Mouse (Mus musculus) liver, embryonic 15.5 days (tissue): ENCODE results near the gene Car9. TPM values are rescaled to one million over a fixed set of nuclear protein-coding genes. Genes with fewer than 3 reads are reported as not detected.
"Not testable (repeated sequence)": the region's sequence is repeated elsewhere in the genome, so short reads cannot be mapped to it uniquely, and the experiment has no call there.

Source experiments
- ATAC-seq: fragments of 200-750 bp; cut with Nextera tagmentation; 2 replicates; pipeline ENCODE4 v1.8.0; 2017; ENCODE audit warnings: moderate number of reproducible peaks, mild to moderate bottlenecking, moderate library complexity; ENCODE audit not compliant: insufficient read depth
- H3K27ac ChIP-seq: fragments of 300-500 bp; sonication (generic); replicated peaks from 2 replicates; pipeline ENCODE4 v1.5.1; 2015; ENCODE audit warnings: mild to moderate bottlenecking, inconsistent platforms
- H3K27me3 ChIP-seq: fragments of 300-500 bp; sonication (generic); 2 replicates; pipeline ENCODE4 v1.6.1; 2015; ENCODE audit warnings: mild to moderate bottlenecking, inconsistent platforms
- H3K36me3 ChIP-seq: fragments of 300-500 bp; sonication (generic); replicated peaks from 2 replicates; pipeline ENCODE4 v1.6.1; 2015; ENCODE audit warnings: moderate library complexity, mild to moderate bottlenecking, inconsistent platforms
- H3K4me1 ChIP-seq: fragments of 300-500 bp; sonication (generic); replicated peaks from 2 replicates; pipeline ENCODE4 v1.6.1; 2015; ENCODE audit warnings: inconsistent platforms
- H3K4me2 ChIP-seq: fragments of 300-500 bp; sonication (generic); 2 replicates; pipeline ENCODE4 v1.6.1; 2015; ENCODE audit warnings: moderate library complexity, mild to moderate bottlenecking, inconsistent platforms
- H3K4me3 ChIP-seq: fragments of 300-500 bp; sonication (generic); replicated peaks from 2 replicates; pipeline ENCODE4 v1.5.1; 2015; ENCODE audit warnings: mild to moderate bottlenecking, inconsistent platforms
- H3K9ac ChIP-seq: fragments of 300-500 bp; sonication (generic); 2 replicates; pipeline ENCODE4 v1.6.1; 2015; ENCODE audit warnings: moderate library complexity, mild to moderate bottlenecking, inconsistent platforms
- H3K9me3 ChIP-seq: fragments of 300-500 bp; sonication (generic); replicated peaks from 2 replicates; pipeline ENCODE4 v1.6.1; 2016; ENCODE audit warnings: inconsistent platforms
- WGBS: fragments of 180-500 bp; shearing (Covaris S2); methylation state at CpG from one replicate; pipeline ENCODE4 v1.1.7; 2015; ENCODE audit warnings: mixed read lengths; ENCODE audit not compliant: insufficient replicate concordance; 5-methylcytosine and 5-hydroxymethylcytosine counted together
- polyA plus RNA-seq: library from polyadenylated mRNA; unstranded; fragments of >200 nt; fragmentation: Nextera tagmentation; extraction: Ambion mirVana; gene quantifications from 2 replicates; pipeline ENCODE4 v1.2.1, GENCODE M21; 2015

The Car9 gene
- polyA plus RNA-seq, 1 experiment from 2014 or later, result 1.3 TPM

DNA sequence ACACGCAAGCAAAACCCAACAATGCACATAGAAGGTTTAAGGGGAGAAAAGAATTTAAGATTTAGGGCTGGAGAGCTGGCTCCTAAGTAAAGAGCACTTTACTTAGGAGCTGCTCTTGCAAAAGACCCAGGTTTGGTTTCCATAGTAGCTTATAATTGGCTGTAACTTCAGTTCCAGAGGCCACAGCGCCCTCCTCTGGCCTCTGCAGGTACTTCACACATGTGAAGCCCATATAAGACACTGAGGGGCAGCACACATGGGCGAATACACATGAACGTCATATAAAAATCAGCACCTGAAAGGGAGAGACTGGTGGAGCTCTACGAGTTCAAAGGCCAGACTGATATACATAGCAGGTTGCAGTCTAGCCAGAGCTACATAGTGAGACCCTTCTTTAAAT lies 21.1 kb downstream of the Car9 start:
- no peaks in the 10 kb centered on the region for H3K9me3 ChIP-seq
- H3K27ac ChIP-seq, result no peak overlapping the region
- H3K4me2 ChIP-seq, result no peak overlapping the region
- peaks cover 26% of the 10 kb centered on the region for H3K4me1 ChIP-seq
- H3K27me3 ChIP-seq, result peaks cover 44% of the 10 kb centered on the region
- ATAC-seq, result no peak
- H3K9ac ChIP-seq, result no peak overlapping the region
- no peak overlapping the region for H3K4me3 ChIP-seq
- WGBS, result 59% methylated on average over 5 of the region's 5 CpGs
- peaks cover 29% of the 10 kb centered on the region for H3K36me3 ChIP-seq

DNA sequence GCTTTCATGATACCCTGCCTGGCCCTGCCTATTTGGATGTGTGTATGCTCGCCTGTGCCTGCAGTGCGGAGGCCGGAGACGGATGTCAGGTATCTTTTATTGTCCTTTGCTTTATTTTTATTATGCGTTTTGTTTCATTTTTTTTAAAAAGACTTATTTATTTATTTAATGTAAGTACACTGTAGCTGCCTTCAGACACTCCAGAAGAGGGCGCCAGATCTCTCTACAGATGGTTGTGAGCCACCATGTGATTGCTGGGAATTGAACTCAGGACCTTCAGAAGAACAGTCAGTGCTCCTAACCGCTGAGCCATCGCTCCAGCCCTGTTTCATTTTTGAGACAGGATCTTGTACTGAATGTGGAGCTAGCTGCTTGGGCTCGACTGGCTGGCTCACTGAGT lies 21.7 kb downstream of the Car9 start:
- WGBS, result 78% methylated on average over 9 of the region's 9 CpGs

DNA sequence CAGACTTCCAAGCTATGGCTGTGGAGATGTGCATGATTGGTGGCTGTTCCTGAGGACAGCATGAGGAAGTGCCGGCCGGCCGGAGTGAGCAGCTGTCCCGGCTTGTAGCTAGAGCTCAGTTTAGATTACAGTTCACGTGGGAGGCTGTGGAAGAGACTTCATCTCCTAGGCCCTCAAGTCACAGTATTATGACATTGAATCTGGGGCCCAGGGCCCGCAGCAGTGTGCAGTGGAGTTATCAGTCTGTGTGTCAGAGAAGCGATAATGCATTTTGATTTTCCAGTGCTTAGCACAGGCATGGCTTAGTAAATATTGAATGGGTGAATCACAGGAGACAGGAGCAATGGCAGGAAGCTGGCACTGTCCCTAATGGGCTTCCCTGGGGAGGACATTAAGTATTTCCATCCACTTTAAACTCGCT lies 23.3 kb downstream of the Car9 start:
- Histone ChIP-seq H3K4me2 (no peak overlapping the region), H3K27ac (no peak overlapping the region), H3K9ac (no peak overlapping the region), H3K27me3 (peaks cover 22% of the 10 kb centered on the region), H3K4me1 (peaks cover 10% of the 10 kb centered on the region), H3K4me3 (no peak overlapping the region), H3K36me3 (peaks cover 52% of the 10 kb centered on the region), H3K9me3 (no peaks in the 10 kb centered on the region)
- ATAC-seq, result 0 out of 2 replicates have a peak, but pooled peaks have one; percentile 9
- WGBS, result 46% methylated on average over 8 of the region's 8 CpGs

More for the DNA sequence above, 21.7 kb downstream of the Car9 start:
- no peak overlapping the region for H3K4me2 ChIP-seq
- peaks cover 38% of the 10 kb centered on the region for H3K27me3 ChIP-seq
- peaks cover 20% of the 10 kb centered on the region for H3K4me1 ChIP-seq
- no peak overlapping the region for H3K27ac ChIP-seq
- no peak for ATAC-seq
- no peak overlapping the region for H3K4me3 ChIP-seq
- H3K9me3 ChIP-seq, result no peaks in the 10 kb centered on the region
- H3K36me3 ChIP-seq, result peaks cover 36% of the 10 kb centered on the region
- no peak overlapping the region for H3K9ac ChIP-seq

DNA sequence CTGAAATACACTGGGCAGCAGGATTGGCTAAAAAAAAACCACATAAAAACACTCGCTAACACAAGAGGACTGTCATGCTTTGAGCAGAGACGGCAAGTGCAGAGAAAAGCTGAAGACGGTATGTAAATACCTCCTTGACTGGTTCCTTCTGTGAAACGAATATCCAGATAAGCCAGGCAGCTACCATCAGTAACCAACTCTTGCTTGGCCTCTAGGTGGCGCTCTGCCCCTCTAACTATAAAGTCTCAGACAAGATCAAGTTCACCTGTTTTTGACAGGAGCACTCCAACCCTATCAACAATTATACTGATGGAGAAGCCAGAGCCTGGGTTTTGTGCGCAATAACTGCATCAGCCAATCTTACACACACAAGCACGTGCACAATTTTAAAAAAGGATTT lies 23.8 kb downstream of the Car9 start:
- H3K9ac ChIP-seq, result no peak overlapping the region
- peaks cover 56% of the 10 kb centered on the region for H3K36me3 ChIP-seq
- no peak overlapping the region for H3K27ac ChIP-seq
- peaks cover 10% of the 10 kb centered on the region for H3K4me1 ChIP-seq
- no peak overlapping the region for H3K4me3 ChIP-seq
- peak; percentile 35; the same call in 1 of the 2 replicates for ATAC-seq
- WGBS, result 19% methylated on average over 7 of the region's 7 CpGs
- H3K27me3 ChIP-seq, result peaks cover 17% of the 10 kb centered on the region
- H3K4me2 ChIP-seq, result no peak overlapping the region
- H3K9me3 ChIP-seq, result no peaks in the 10 kb centered on the region

DNA sequence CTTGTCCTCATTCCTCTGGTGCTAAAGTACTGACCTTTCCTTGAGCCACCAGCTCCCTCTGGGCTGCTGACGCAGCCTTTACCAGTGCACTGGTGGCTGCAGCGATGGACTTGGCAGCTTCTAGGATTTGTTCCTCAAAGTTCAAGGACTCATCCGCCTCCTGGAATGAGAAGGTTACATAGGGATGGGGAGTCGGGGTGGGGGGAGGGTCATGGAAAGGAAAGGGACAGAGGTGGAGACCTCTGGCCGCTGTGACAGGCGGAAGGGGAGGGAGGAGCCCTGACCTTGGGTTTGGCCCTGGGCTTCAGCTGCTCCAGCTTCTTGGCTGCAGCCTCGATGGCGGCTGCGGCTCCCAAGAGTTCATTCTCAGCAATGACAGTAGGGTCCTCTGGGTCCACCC lies 26.5 kb downstream of the Car9 start:
- no peak for ATAC-seq
- Histone ChIP-seq H3K27ac (no peak overlapping the region), H3K27me3 (no peaks in the 10 kb centered on the region), H3K4me2 (no peak overlapping the region), H3K36me3 (peaks cover 83% of the 10 kb centered on the region), H3K9ac (no peak overlapping the region), H3K4me1 (peaks cover 10% of the 10 kb centered on the region), H3K4me3 (no peak overlapping the region), H3K9me3 (no peaks in the 10 kb centered on the region)
- 84% methylated on average over 9 of the region's 9 CpGs for WGBS

DNA sequence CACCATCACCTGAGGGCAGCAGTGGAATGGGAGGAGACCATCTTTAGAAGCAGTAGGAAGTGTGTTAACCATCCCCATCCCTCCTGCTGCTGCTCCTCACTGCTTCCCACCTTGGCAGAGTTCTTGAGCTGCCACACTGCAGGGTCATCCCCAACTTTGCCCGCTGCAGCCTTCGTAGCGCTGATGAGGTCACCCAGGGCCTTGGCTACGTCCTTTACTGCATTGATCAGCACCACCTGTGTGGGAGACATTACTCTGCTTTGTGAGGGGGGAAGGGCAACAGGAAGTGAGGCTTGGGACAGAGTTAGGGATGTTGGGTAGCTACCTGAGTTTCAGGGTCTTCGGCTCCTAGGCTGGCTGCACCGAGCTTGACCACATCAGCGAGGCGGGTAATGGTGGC lies 28.9 kb downstream of the Car9 start:
- Histone ChIP-seq H3K9me3 (no peaks in the 10 kb centered on the region), H3K9ac (no peak overlapping the region), H3K4me3 (no peak overlapping the region), H3K27ac (no peak overlapping the region), H3K4me2 (no peak overlapping the region), H3K36me3 (peaks cover 100% of the 10 kb centered on the region), H3K27me3 (no peaks in the 10 kb centered on the region), H3K4me1 (peaks cover 2% of the 10 kb centered on the region; the same call in 1 of the 2 replicates)
- no peak for ATAC-seq
- WGBS, result 87% methylated on average over 8 of the region's 8 CpGs

DNA sequence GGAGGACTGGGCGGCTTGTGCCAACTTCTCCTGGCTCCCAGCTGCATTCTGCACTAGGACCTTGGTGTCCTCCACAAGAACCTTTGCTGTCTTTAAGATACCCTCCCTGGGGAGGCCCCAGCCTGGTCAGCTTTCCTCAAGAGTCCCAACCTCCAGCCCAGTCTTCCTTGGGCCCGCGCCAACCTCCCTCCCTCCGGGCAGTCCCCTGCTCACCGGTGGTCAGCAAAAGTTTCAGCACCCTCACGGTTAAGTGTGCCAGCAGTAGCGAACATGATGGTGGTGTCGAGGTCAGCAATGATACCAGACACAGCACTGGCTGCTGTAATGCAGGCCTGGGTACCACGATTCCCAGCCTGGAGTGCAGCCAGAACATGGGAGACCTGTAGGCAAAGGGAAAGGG lies 29.3 kb downstream of the Car9 start:
- H3K9me3 ChIP-seq, result no peaks in the 10 kb centered on the region
- no peaks in the 10 kb centered on the region for H3K4me1 ChIP-seq
- whole genome bisulfite sequencing, result 91% methylated on average over 9 of the region's 9 CpGs
- H3K36me3 ChIP-seq, result peaks cover 100% of the 10 kb centered on the region
- H3K27me3 ChIP-seq, result no peaks in the 10 kb centered on the region
- H3K27ac ChIP-seq, result no peak overlapping the region
- H3K9ac ChIP-seq, result no peak overlapping the region
- H3K4me3 ChIP-seq, result no peak overlapping the region
- H3K4me2 ChIP-seq, result no peak overlapping the region
- ATAC-seq, result no peak

DNA sequence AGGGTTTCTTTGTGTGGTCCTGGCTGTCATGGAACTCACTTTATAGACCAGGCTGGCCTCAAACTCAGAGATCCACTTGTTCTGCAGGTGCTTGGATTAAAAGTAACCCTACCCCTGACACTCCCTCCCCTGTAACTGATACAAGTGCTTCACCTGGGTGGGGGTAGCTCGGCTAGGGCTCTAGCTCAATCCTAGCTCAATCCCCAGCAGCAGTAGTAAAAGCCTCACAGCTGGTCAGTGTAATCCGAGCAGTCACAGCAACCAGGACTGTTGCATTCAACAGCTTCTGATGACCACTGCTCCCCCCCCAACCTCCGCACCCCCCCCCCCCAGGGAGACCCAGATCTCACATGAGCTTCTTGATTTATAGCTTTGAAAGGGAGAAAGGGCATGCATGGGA lies 35.3 kb downstream of the Car9 start:
- Histone ChIP-seq H3K4me2 (no peak overlapping the region), H3K9ac (no peak overlapping the region), H3K27ac (no peak overlapping the region), H3K4me1 (no peaks in the 10 kb centered on the region), H3K9me3 (no peaks in the 10 kb centered on the region), H3K4me3 (no peak overlapping the region), H3K36me3 (peaks cover 100% of the 10 kb centered on the region), H3K27me3 (no peaks in the 10 kb centered on the region)
- no peak for ATAC-seq
- 92% methylated on average over 3 of the region's 3 CpGs for WGBS

DNA sequence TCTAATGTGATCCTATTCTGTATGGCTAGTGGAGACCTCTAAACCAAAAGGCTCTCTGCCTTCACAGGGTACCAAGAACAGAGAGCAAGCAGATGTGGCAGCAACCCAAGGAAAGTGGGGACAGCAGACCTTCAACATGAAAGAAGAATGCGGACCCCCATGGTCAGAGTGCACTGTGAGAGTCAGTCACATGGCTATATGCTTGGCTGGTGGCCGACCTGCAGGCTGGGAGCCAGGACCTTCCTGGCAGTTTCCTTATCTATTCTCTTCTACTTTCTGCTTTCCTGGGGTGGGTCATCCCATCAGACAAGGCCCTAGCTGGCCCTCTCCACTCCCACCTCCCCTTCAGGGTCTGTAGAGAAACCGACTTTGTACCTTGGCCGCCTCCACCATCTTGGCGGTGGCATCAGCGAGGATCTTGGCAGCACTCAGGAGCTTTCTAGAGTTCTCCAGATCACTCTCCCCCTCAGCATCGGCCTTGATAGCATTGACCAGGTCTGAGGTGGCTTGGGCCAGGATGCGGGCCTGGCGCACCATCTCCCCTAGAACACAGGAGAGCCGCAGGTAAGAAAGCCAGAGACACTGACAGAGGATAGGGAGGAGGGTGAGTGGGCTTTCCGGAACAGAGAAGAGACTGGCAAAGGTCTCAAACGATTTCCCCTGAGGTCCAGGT lies 39.7 kb downstream of the Car9 start:
- no peaks in the 10 kb centered on the region for H3K4me1 ChIP-seq
- no peak overlapping the region for H3K9ac ChIP-seq
- H3K27ac ChIP-seq, result no peak overlapping the region
- ATAC-seq, result no peak
- no peak overlapping the region for H3K4me3 ChIP-seq
- no peaks in the 10 kb centered on the region for H3K9me3 ChIP-seq
- H3K4me2 ChIP-seq, result no peak overlapping the region
- WGBS, result 88% methylated on average over 12 of the region's 12 CpGs
- H3K36me3 ChIP-seq, result peaks cover 100% of the 10 kb centered on the region
- H3K27me3 ChIP-seq, result no peaks in the 10 kb centered on the region

DNA sequence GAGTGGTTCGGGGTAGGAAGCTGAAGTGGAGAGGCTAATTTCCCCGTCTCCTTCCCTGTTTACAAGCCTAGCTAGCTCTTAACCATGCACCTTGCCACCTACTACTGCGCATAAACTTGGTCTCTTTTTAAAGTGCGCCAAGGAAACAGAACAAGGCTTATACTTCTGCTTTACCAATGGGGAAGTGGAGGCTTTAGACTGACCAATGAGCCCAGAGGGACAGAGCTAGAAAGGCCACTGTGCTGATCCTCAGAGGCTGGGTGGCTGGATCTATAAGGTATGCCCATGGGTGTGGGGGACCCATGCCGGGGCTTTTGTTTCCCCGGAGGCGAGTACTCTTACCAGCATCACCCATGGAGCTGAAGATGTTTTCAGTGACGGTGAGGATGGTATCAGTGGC lies 40.4 kb downstream of the Car9 start:
- Histone ChIP-seq H3K4me1 (no peaks in the 10 kb centered on the region), H3K27me3 (no peaks in the 10 kb centered on the region), H3K9me3 (0 out of 2 replicates have a peak, but pooled peaks cover under 1% of the 10 kb centered on the region), H3K4me2 (no peak overlapping the region), H3K9ac (no peak overlapping the region), H3K36me3 (peaks cover 100% of the 10 kb centered on the region), H3K4me3 (no peak overlapping the region), H3K27ac (no peak overlapping the region)
- 87% methylated on average over 8 of the region's 8 CpGs for WGBS
- no peak for ATAC-seq

DNA sequence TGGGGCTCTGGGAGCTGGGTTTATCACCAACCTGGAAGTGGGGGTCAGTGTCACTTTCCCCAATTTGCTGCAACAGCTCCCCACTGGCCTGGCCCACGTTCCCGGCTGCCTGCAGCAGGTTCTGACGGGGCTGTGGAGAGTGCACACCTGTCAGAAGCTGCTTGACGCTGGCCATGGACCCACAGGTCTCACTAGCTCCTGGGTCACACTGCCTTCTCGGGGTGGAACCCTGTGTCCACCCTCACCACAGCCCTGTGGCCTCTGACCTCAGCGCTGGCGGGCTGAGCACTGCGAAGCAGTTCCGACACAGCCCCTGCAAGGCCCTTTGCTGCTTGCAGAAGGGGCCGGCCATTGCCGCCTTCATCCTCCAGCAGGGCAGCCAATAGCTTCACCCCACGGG lies 42.3 kb downstream of the Car9 start:
- no peaks in the 10 kb centered on the region for H3K27me3 ChIP-seq
- 90% methylated on average over 12 of the region's 12 CpGs for WGBS
- H3K36me3 ChIP-seq, result peaks cover 100% of the 10 kb centered on the region
- no peak overlapping the region for H3K4me3 ChIP-seq
- no peak overlapping the region for H3K9ac ChIP-seq
- H3K4me2 ChIP-seq, result no peak overlapping the region
- H3K4me1 ChIP-seq, result no peaks in the 10 kb centered on the region
- H3K9me3 ChIP-seq, result 0 out of 2 replicates have a peak, but pooled peaks cover 8% of the 10 kb centered on the region
- ATAC-seq, result no peak
- no peak overlapping the region for H3K27ac ChIP-seq

DNA sequence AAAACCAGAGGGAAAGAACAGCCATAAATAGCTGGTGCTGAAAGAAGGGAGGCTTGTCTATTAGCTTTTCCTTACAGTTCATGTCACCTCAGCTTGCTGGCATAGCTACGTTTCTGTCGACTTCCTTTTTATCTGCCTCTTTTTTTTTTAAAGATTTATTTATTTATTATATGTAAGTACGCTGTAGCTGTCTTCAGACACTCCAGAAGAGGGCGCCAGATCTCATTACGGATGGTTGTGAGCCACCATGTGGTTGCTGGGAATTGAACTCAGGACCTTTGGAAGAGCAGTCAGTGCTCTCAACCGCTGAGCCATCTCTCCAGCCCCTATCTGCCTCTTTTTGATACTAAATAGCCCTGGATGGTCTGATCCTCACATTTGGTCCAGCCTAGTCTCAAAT lies 45.1 kb downstream of the Car9 start:
- H3K36me3 ChIP-seq, result peaks cover 100% of the 10 kb centered on the region
- H3K4me1 ChIP-seq, H3K9me3 ChIP-seq, H3K27me3 ChIP-seq, ATAC-seq, H3K4me2 ChIP-seq, H3K27ac ChIP-seq, H3K9ac ChIP-seq, H3K4me3 ChIP-seq: not testable (repeated sequence)
- 90% methylated on average over 6 of the region's 6 CpGs for WGBS
